Mouse (Mus musculus): Measurements from ENCODE around the gene Nuak1. TPM values are rescaled to one million over a fixed set of nuclear protein-coding genes. Genes with fewer than 3 reads are reported as not detected.

The Nuak1 gene
- total RNA-seq, 2 experiments from 2014 or later: 8.8 to 10.9 TPM

GRCm38 (mm10) chr10:84408965-84409660, 31.3 kb downstream of the Nuak1 start:
- peak; percentile 57 for DNase-seq

GRCm38 (mm10) chr10:84405135-84405776, 35.1 kb downstream of the Nuak1 start:
- DNase-seq: no peak

GRCm38 (mm10) chr10:84401907-84402371, 38.5 kb downstream of the Nuak1 start:
- no peak for DNase-seq

- no peak for DNase-seq
Observed at GRCm38 (mm10) chr10:84401189-84401588, 39.2 kb downstream of the Nuak1 start.

DNA sequence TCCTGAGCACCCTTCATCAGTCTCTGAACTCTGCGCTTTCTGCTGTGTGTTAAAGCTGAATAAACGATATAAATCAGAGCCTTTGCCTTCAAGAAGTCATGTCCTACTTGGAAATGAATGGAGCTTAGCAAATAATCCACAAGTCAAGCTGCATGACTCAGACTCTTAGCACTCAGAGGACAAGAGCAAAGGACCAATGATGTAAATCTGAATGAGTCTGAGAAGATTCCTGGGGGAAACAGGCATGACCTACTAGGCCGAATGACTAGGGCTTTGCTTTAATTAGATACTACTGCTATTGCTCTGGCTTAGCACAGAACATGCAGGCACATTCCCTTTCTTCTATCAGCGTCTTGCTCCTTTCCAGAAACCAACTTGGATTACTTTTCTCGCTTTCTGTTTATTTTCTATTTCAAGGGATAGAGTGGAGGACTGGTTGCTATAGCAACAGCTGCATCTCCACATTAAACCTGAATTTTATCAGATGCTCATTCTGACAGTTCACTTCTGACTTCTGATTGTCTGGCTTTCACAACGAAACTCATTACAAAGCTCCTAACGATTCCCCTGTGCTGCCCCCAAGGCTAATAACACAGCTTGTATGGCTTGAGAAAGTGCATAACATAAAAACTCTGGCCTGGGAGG, 40.2 kb downstream of the Nuak1 start:
- DNase-seq: no peak

DNA sequence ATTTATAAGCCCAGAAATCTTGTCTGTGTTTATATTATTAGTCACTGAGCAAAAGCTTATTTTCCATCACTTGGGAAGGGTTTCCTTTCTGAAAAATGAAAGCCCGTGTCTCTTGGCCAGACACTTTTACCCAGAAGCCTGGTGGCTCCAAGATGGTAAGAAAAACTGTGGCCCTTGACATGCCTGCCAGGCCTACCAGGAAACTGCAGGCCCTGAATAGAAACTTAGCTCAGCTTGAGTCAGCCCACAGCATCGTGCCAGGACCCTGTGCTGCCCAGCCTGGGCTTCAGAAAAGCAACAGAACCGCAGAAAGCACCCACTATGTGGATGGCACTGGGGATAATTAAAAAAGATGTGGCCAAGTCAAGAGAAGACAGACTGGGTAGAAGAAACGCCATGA, 43.1 kb downstream of the Nuak1 start:
- DNase-seq: no peak

DNA sequence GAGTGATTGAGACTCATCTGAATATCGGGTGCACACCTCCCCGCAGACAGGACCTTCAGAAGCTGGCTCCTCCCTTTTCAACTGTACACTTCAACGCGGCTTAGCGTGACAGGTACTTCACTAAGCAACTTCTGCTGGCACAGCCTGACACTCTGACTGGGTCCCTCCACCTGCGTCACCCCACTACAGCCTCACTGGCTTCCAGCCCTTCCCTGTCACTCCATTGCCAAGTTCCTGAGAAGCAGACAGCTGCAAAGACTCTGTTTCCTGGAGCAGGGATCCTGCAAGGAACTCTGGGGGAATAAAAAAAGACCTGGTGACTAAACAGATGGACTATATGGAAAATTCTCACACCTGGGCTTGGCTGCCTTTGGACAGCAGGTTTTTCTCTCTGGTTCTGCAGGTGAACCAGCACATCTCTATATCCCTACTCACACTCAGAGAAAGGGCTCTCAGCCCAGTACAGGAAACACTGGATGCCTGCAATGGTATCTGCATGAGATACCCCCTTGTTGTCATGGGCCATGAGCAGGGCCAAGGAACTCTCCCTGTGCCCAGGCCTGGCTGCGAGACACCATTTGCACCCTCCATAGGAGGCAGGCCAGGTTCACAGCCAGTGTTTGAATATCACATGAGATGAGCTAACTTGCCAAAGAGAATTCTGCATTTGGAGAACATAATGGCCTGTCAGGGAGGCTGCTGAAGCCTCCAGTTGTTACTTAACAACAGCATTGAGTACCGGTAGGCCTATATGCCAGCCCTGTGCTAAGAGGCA, 44.3 kb downstream of the Nuak1 start:
- DNase-seq: no peak

DNA sequence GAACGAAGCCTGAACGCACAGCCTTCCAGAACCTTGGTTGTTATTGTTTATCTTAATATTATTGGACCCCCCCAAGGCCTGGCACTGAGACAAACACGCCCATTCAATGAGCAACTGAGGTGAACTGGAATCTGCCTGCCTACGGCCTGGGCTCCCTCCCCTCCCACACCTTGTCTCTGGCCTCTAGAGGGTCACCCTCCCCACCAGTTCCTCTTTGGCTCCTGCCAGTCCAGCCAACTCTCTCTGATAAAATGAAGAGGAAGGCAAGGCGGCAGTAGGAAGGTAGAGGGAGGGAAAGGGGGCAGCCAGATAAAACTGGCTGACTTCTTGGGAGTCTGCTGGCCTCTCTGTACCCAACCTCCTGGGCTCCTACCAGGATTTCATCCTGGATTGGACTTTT, 45.1 kb downstream of the Nuak1 start:
- DNase-seq: no peak

DNA sequence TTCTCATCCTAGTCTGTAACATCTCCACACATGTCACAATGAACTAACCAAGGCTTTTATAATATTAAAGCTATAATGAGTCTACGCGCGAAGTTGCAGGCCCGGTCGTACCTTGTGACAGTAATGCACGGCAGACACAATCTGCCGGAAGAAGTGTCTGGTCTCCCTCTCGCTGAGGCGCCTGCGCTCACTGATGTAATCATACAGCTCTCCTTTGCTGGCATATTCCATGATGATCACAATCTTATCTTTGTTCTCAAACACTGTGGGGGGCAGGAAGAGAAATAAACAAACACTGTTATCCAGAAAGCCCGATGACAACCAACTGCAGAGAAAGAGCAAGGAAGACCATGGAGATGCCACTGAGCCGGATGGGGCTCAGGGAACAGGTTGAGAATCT, 46.5 kb downstream of the Nuak1 start:
- DNase-seq: no peak

DNA sequence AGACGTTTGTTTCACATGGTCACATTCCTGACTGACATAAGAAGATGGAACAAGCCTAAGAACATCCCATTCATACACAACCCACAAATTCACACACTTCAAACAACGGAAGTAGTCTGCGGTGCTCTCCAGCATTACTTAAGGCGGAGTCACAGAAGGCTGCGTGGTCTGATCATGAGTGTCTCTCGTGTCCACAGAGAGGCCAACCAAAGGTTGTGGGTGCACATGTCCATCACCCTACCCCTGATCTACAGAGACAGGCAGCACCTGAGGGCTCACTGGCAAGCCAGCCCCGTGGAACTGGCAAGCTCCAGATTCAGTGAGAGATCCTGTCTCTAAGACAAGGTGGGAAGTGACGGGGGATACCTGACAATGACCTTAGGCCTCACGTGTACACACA, 47.0 kb downstream of the Nuak1 start:
- DNase-seq: no peak

- no peak for DNase-seq
Observed at GRCm38 (mm10) chr10:84392723-84393081, 47.7 kb downstream of the Nuak1 start.

DNA sequence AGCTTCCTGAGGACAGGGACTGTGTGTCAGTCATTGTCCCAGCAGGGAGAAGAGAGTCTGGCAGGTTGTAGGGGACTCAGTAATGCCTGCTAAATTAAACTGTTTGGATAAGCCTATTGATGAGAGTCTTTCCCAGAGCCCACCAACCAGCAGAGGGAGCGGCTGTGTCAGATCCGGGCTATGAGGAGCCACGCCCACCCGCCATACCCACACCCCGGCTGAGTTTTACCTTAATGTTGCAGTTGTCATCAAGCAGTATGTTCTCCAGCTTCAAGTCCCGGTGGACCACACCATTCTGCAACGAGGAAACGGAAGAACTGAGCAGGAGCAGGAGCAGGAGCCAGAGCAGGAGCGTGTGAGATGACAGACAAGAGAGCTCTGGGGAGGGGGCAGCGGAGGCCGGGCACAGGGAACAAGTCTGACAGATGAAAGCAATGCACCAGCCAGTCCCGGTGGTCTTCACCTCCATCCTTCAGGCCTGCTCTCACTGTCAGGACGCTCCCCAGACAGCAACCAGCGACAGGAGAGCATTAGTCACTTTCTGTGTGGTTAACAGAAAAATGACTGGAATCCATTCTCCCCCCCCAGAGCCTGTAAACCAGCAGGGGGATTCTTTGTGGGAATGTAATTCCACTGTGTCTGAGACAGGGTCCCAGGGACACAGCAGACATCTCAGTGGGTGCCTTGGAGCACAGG, 48.2 kb downstream of the Nuak1 start:
- DNase-seq: no peak

DNA sequence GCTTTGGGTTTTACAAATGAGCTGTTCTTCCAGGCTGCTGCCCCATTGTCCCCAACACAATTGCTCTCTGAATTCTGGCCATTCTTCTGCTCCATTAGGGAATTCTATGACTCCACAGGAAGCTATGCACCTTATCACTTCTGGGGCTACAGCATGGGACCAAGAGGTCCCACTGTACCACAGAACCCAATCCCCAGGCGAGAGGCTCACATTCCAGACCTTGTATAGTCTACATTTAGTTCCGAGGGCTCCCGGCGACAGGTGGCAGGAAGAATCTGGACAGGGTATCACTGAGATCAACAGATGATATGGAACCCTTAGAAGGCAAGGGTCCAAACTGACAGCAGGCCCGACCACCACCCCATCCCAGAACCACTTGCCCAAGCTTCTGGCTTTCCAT, 50.7 kb downstream of the Nuak1 start:
- DNase-seq: no peak

- DNase-seq: no peak
Observed at GRCm38 (mm10) chr10:84388357-84389141, 51.8 kb downstream of the Nuak1 start.

DNA sequence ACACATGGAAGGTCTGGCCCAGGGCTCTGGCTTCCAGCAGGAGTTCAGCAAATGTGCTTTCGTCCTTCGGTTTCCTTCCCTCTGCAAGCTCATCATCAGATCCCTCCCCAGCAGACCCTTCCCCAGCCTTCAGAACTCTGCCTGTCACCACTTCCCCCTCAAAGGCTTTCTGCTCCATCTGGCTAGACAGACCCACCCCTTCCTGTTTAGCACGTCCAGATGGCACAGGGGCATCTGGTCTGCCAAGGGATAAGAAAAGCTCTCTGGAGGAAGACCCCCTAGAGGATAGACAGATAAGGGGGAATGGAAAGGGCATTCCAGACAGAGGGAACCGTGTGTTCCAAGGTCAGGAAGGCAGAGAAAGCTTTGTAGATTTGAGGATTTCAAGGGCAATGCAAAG, 53.1 kb downstream of the Nuak1 start:
- DNase-seq: no peak

DNA sequence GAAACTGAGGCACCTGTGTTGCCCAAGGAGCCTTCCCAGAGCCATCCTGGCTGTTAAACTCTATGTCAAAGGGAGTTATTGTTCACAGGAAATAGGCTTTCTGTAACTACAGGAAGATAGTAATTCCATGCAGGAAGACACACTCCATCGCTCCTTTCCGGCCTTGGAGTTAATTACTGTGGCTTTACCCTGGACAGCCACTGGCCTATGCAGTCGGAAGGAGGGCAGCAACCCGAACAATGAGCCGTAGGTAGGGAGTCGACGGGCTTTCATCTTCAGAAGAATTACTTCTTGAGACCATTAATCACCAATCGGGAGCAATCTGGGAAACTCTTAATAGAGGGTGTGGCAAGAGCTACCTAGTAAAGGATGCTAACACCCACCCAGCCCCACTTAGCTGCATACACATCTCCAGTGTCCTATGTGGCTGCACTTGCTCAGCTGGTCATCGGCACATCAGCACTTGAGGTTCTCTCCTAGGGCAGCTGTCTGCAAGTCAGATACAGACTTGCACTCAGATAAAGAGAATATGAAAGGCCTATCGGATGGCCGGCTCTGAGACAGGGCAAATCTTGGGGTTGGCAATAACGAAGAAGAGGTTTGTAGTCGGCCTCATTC, 53.7 kb downstream of the Nuak1 start:
- DNase-seq: no peak

DNA sequence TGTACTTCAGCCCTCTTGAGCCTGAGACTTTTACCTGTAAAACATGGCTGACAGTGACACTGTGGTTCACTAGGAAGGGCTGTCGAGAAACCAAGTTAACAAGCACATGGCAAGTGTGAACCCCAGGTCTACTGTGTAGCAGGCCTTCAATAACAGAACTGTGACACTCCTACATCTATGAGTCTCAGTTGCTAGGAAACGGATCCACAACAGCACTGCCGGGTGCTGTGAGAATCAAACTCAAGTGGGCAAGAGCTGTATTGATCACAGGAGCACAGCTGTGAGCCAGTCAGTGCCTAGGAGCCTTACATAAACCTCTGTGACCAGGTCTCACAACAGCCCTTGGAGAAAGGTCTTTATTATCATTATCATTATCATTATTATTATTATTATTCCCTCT, 54.2 kb downstream of the Nuak1 start:
- no peak for DNase-seq

DNA sequence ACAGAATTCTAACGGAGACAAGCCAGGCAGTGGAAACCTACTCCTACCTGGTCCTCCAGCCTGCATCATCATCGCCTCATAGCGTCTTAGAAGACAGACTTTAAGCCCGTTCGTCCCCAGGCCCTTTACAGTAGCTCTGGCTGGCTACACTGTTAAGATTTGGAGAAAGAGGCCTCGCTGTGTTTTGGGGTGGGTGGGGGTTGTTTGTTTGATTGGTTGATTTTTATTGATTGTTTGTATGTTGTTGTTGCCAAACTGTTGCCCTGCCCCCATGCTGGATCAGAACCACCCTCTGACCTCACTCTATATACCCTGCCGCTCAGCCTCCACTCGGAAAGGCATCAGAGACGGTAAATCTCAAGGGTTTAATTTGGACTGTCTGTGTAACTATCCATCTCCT, 55.6 kb downstream of the Nuak1 start:
- DNase-seq: peak; percentile 0

DNA sequence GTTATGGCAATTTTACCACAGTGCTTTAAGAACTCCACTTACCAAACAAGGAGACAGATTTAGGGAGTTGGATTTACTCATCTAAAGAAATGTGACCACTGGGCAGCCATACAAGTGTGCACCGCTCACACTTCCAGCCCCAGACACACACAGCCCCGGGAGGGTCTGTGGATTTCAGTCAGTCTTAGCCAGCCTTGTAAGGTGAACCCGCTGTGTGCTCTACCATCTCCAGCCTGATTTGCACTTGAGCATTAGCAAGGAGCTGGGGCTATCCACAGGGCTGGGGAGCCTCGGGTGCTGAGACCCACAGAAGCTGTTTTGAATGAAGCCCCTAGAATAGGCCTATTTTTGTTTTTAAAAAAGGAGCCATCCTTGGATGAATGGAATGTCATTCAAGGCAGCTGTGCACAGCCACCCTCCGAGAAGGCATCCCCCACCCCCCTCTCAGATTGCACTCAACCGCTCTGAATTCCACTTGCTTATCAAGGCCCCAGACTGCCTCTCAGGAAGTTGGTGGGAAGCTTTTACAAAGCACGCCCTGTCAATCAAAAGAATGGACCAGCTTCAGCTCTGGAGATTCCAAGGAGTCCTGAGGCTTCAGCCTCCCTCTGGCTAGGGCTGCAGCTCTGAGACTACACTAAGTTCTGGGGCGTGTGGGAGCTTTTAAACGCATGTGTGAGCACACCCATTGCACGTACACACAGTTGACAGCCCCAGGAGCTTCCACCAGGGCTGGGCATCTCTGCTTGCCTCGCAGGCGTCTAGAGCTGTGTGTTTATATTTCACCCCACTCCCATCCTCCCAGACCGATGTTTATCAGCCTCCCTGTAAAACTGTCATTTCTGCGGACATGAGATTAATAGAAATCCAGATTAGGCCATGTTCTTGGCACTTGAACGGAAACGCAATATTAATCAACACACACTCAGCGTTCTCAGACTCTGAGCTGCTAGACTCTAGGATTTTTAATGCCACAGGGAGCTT, 57.2 kb downstream of the Nuak1 start:
- DNase-seq: no peak

Data from adrenal gland, postnatal 10 days (tissue).